Mouse (Mus musculus) frontal cortex, adult 2 months (tissue): Measurements from ENCODE around the gene Wfdc13. TPM values are rescaled to one million over a fixed set of nuclear protein-coding genes. Genes with fewer than 3 reads are reported as not detected.
"Not testable (repeated sequence)": the region's sequence is repeated elsewhere in the genome, so short reads cannot be mapped to it uniquely, and the experiment has no call there.

Experiments
- DNase-seq, 2 experiments: peaks; one replicate each; pipeline ENCODE4 v3.0.0; 2022; ENCODE audit warnings: low spot score in 1 of 2; ENCODE audit errors: extremely low spot score in 1 of 2
- polyA plus RNA-seq: library from polyadenylated mRNA; depleted of rRNA; stranded (reverse); fragments of >200 nt; gene quantifications from 2 replicates; pipeline ENCODE4 v1.2.3, GENCODE M21; 2012; rRNA removed

Gene Wfdc13
- polyA plus RNA-seq, 1 experiment: not detected

GRCm38 (mm10) chr2:164715005-164715404, 30.1 kb downstream of the Wfdc13 start, which contains the start of gene Spint5:
Gene Spint5 (plus strand): TSS chr2:164715305.
- no peak for DNase-seq

GRCm38 (mm10) chr2:164716194-164716786, 31.4 kb downstream of the Wfdc13 start:
- DNase-seq: not testable (repeated sequence)

GRCm38 (mm10) chr2:164723276-164723675, 38.4 kb downstream of the Wfdc13 start:
- no peak for DNase-seq

- DNase-seq: peak in 1 of 2 experiments; percentile 81
Observed at GRCm38 (mm10) chr2:164725895-164726619, 41.1 kb downstream of the Wfdc13 start.

GRCm38 (mm10) chr2:164731719-164732118, 46.8 kb downstream of the Wfdc13 start:
- DNase-seq: no peak

- no peak for DNase-seq
Observed at GRCm38 (mm10) chr2:164733259-164733658, 48.4 kb downstream of the Wfdc13 start.

GRCm38 (mm10) chr2:164734839-164735238, 49.9 kb downstream of the Wfdc13 start:
- DNase-seq: no peak

- DNase-seq: no peak
Observed at GRCm38 (mm10) chr2:164735446-164735845, 50.5 kb downstream of the Wfdc13 start.

Other genes with a start within 250 kb of the Wfdc13 start
- gene Sdc4, start 241.2 kb upstream of the Wfdc13 start, polyA plus RNA-seq: 45.0 and 46.5 TPM in 2 replicates
- gene Sys1, start 228.1 kb upstream of the Wfdc13 start, polyA plus RNA-seq: 58.1 and 59.1 TPM in 2 replicates
- 9.3 and 10.0 TPM in 2 replicates for gene Gm20458, start 224.1 kb upstream of the Wfdc13 start, polyA plus RNA-seq
- gene Trp53tg5, start 211.4 kb upstream of the Wfdc13 start, polyA plus RNA-seq: not detected in 2 replicates
- gene Dbndd2, start 199.0 kb upstream of the Wfdc13 start, polyA plus RNA-seq: 182 and 219 TPM in 2 replicates
- gene Pigt, start 187.6 kb upstream of the Wfdc13 start, polyA plus RNA-seq: 80.6 and 84.7 TPM in 2 replicates
- gene Wfdc2, start 122.7 kb upstream of the Wfdc13 start, polyA plus RNA-seq: 0.76 and 1.2 TPM in 2 replicates
- not detected in 2 replicates for gene Spint3, start 111.6 kb upstream of the Wfdc13 start, polyA plus RNA-seq
- 0.12 TPM in 1 of 2 replicates, not detected in the other for gene Wfdc6a, start 99.7 kb upstream of the Wfdc13 start, polyA plus RNA-seq
- gene Eppin, start 91.5 kb upstream of the Wfdc13 start, polyA plus RNA-seq: not detected in 2 replicates
- not detected in 2 replicates for gene Wfdc6b, start 71.6 kb upstream of the Wfdc13 start, polyA plus RNA-seq
- not detected in 2 replicates for gene Wfdc8, start 71.5 kb upstream of the Wfdc13 start, polyA plus RNA-seq
- gene Wfdc16, start 46.3 kb upstream of the Wfdc13 start, polyA plus RNA-seq: not detected in 2 replicates
- not detected in 2 replicates for gene Wfdc10, start 29.1 kb upstream of the Wfdc13 start, polyA plus RNA-seq
- gene Wfdc9, start 28.5 kb upstream of the Wfdc13 start, polyA plus RNA-seq: not detected in 2 replicates
- gene Wfdc11, start 11.0 kb upstream of the Wfdc13 start, polyA plus RNA-seq: not detected in 2 replicates
- gene Spint4, start 13.4 kb downstream of the Wfdc13 start, polyA plus RNA-seq: not detected in 2 replicates
- gene Spint5, start 30.2 kb downstream of the Wfdc13 start, polyA plus RNA-seq: not detected in 2 replicates
- gene Wfdc3, start 60.8 kb downstream of the Wfdc13 start, polyA plus RNA-seq: 2.4 and 3.3 TPM in 2 replicates
- 44.3 and 46.4 TPM in 2 replicates for gene Dnttip1, start 60.9 kb downstream of the Wfdc13 start, polyA plus RNA-seq
- gene Ube2c, start 84.8 kb downstream of the Wfdc13 start, polyA plus RNA-seq: 2.0 and 2.8 TPM in 2 replicates
- 0.96 and 3.9 TPM in 2 replicates for gene Tnnc2, start 94.9 kb downstream of the Wfdc13 start, polyA plus RNA-seq
- 59.9 and 60.9 TPM in 2 replicates for gene Snx21, start 100.7 kb downstream of the Wfdc13 start, polyA plus RNA-seq
- 29.4 and 35.0 TPM in 2 replicates for gene Acot8, start 119.8 kb downstream of the Wfdc13 start, polyA plus RNA-seq
- gene Zswim3, start 120.0 kb downstream of the Wfdc13 start, polyA plus RNA-seq: 7.7 and 7.9 TPM in 2 replicates
- 18.5 and 19.3 TPM in 2 replicates for gene Zswim1, start 137.6 kb downstream of the Wfdc13 start, polyA plus RNA-seq
- gene Spata25, start 143.4 kb downstream of the Wfdc13 start, polyA plus RNA-seq: 0.69 TPM in 1 of 2 replicates, not detected in the other
- gene Ctsa, start 147.8 kb downstream of the Wfdc13 start, polyA plus RNA-seq: 177 and 194 TPM in 2 replicates
- gene Neurl2, start 148.3 kb downstream of the Wfdc13 start, polyA plus RNA-seq: 6.6 and 6.9 TPM in 2 replicates
- 154 and 170 TPM in 2 replicates for gene Pltp, start 172.6 kb downstream of the Wfdc13 start, polyA plus RNA-seq
- gene Pcif1, start 194.2 kb downstream of the Wfdc13 start, polyA plus RNA-seq: 47.4 and 47.7 TPM in 2 replicates
- 31.6 and 34.6 TPM in 2 replicates for gene Zfp335, start 226.7 kb downstream of the Wfdc13 start, polyA plus RNA-seq